Mouse (Mus musculus) embryonic stem cell, embryonic (primary cell): ENCODE results near the gene Poll.

Experiments used
- CTCF ChIA-PET, 4 experiments: fragments of 300-600 bp in 2 of 4; fragments of 350-600 bp in 2 of 4; sonication (Branson Sonifier 250); formaldehyde crosslinking; loops; one replicate each; lab custom pipeline; 2022; ENCODE audit warnings: inconsistent platforms in 2 of 4; lab: Charles Lee
- POLR2A ChIA-PET, 4 experiments: fragments of 300-600 bp in 2 of 4; fragments of 350-600 bp in 2 of 4; sonication (Branson Sonifier 250); formaldehyde crosslinking; loops; one replicate each; lab custom pipeline; 2022; ENCODE audit warnings: antibody characterized with exemption in 4 of 4, inconsistent platforms in 1 of 4; lab: Charles Lee

Poll gene

GRCm38 (mm10) chr19:45554136-45554535 is 6.2 kb downstream of the Poll start:
- POLR2A ChIA-PET = interaction anchor here in 3 of 4 experiments (0.6 to 2.7 kb wide), 6 partner anchors 9 to 330 kb away, joined by 3 to 6 read pairs (median 3); no protein-coding TSS in a partner anchor
- CTCF ChIA-PET = interaction anchor here in 2 of 4 experiments (0.9 to 1.5 kb wide), 3 partner anchors 9 to 167 kb away, joined by 3 to 8 read pairs (median 3); no protein-coding TSS in a partner anchor

GRCm38 (mm10) chr19:45552187-45552586 is 8.1 kb downstream of the Poll start:
- ChIA-PET CTCF (interaction anchor here in 3 of 4 experiments (0.5 to 1.4 kb wide), 7 partner anchors 19 to 752 kb away, joined by 3 to 10 read pairs (median 3); no protein-coding TSS in a partner anchor), POLR2A (interaction anchor here in 2 of 4 experiments (1.1 to 1.4 kb wide), 4 partner anchors 8 to 336 kb away, joined by 3 read pairs; partner anchors contain the start of genes Gm17018 (in 1 of the 2) and Poll (in 1 of the 2))

- POLR2A ChIA-PET = interaction anchor here in 3 of 4 experiments (0.8 to 1.9 kb wide), 8 partner anchors 9 to 93 kb away, joined by 3 to 7 read pairs (median 4); partner anchors contain the start of genes Gm17018 (in 2 of the 3) and Poll (in 2 of the 3)
- CTCF ChIA-PET = interaction anchor here (0.5 to 2.6 kb wide), 8 partner anchors 22 to 333 kb away, joined by 3 to 16 read pairs (median 4); no protein-coding TSS in a partner anchor
These were observed 10.4 kb downstream of the Poll start for GRCm38 (mm10) chr19:45549948-45550347.

GRCm38 (mm10) chr19:45549128-45549915 is 11.0 kb downstream of the Poll start:
- ChIA-PET POLR2A (interaction anchor here (0.6 to 1.9 kb wide), 12 partner anchors 10 to 307 kb away, joined by 3 to 7 read pairs (median 4); partner anchors contain the start of genes Gm17018 (in 2 of the 4) and Poll (in 2 of the 4)), CTCF (interaction anchor here (0.5 to 2.6 kb wide), 11 partner anchors 25 to 333 kb away, joined by 3 to 16 read pairs (median 4); no protein-coding TSS in a partner anchor)

- POLR2A ChIA-PET = interaction anchor here in 2 of 4 experiments (0.7 to 1.9 kb wide), 3 partner anchors 11 to 251 kb away, joined by 3 to 7 read pairs (median 4); partner anchors contain the start of genes Gm17018 (in 1 of the 2) and Poll (in 1 of the 2)
These were observed 12.1 kb downstream of the Poll start for GRCm38 (mm10) chr19:45548196-45548595.

GRCm38 (mm10) chr19:45544925-45545321 is 15.4 kb downstream of the Poll start:
- CTCF ChIA-PET = interaction anchor here (0.5 to 4.5 kb wide), 72 partner anchors 9 to 696 kb away, joined by 3 to 49 read pairs (median 4); partner anchors contain the start of genes Gm17018 (in 2 of the 4), Poll (in 2 of the 4) and Lbx1 (in 1 of the 4)
- POLR2A ChIA-PET = interaction anchor here in 3 of 4 experiments (0.5 to 2.6 kb wide), 17 partner anchors 10 to 539 kb away, joined by 3 to 7 read pairs (median 3); partner anchors contain the start of genes Gm17018 (in 2 of the 3), Poll (in 2 of the 3), Mrpl43 (in 1 of the 3) and Twnk (in 1 of the 3)

More at GRCm38 (mm10) chr19:45548196-45548595, 12.1 kb downstream of the Poll start:
- CTCF ChIA-PET = interaction anchor here in 2 of 4 experiments (1.3 to 4.5 kb wide), 5 partner anchors 26 to 332 kb away, joined by 3 to 49 read pairs (median 6); no protein-coding TSS in a partner anchor

GRCm38 (mm10) chr19:45544152-45544924 is 16.0 kb downstream of the Poll start:
- POLR2A ChIA-PET = interaction anchor here in 3 of 4 experiments (0.6 to 1.7 kb wide), 15 partner anchors 10 to 538 kb away, joined by 3 to 7 read pairs (median 3); partner anchors contain the start of genes Gm17018 (in 2 of the 3), Poll (in 2 of the 3), Mrpl43 (in 1 of the 3) and Twnk (in 1 of the 3)

GRCm38 (mm10) chr19:45542061-45542460 is 18.3 kb downstream of the Poll start:
- CTCF ChIA-PET = interaction anchor here in 3 of 4 experiments (0.8 to 1.5 kb wide), 8 partner anchors 32 to 511 kb away, joined by 3 to 6 read pairs (median 4); no protein-coding TSS in a partner anchor
- POLR2A ChIA-PET = interaction anchor here in 2 of 4 experiments (0.6 to 1.4 kb wide), 6 partner anchors 8 to 255 kb away, joined by 3 to 4 read pairs (median 3); no protein-coding TSS in a partner anchor

More at GRCm38 (mm10) chr19:45544152-45544924, 16.0 kb downstream of the Poll start:
- CTCF ChIA-PET = interaction anchor here (0.5 to 4.5 kb wide), 60 partner anchors 9 to 697 kb away, joined by 3 to 49 read pairs (median 4); partner anchors contain the start of genes Gm17018 (in 2 of the 4), Poll (in 2 of the 4) and Lbx1 (in 1 of the 4)

GRCm38 (mm10) chr19:45541409-45542041 is 18.8 kb downstream of the Poll start:
- ChIA-PET CTCF (interaction anchor here (0.6 to 1.5 kb wide), 7 partner anchors 12 to 321 kb away, joined by 3 to 6 read pairs (median 4); no protein-coding TSS in a partner anchor), POLR2A (interaction anchor here in 2 of 4 experiments (0.6 to 1.4 kb wide), 8 partner anchors 9 to 255 kb away, joined by 3 to 4 read pairs (median 3); no protein-coding TSS in a partner anchor)

GRCm38 (mm10) chr19:45540657-45541408 is 19.5 kb downstream of the Poll start:
- CTCF ChIA-PET = interaction anchor here in 3 of 4 experiments (0.6 to 1.5 kb wide), 5 partner anchors 11 to 320 kb away, joined by 3 to 6 read pairs (median 4); no protein-coding TSS in a partner anchor
- POLR2A ChIA-PET = interaction anchor here in 1 of 4 experiments (0.8 to 1.4 kb wide), 3 partner anchors 10 to 117 kb away, joined by 3 to 4 read pairs (median 3); no protein-coding TSS in a partner anchor

- CTCF ChIA-PET = interaction anchor here (0.5 to 2.4 kb wide), 18 partner anchors 9 to 321 kb away, joined by 3 to 14 read pairs (median 4); no protein-coding TSS in a partner anchor
- POLR2A ChIA-PET = interaction anchor here in 3 of 4 experiments (1.0 to 1.8 kb wide), 6 partner anchors 12 to 210 kb away, joined by 3 to 5 read pairs (median 4); no protein-coding TSS in a partner anchor
These were observed 22.8 kb downstream of the Poll start for GRCm38 (mm10) chr19:45537505-45537904.

GRCm38 (mm10) chr19:45535929-45536328 is 24.4 kb downstream of the Poll start:
- CTCF ChIA-PET = interaction anchor here in 1 of 4 experiments (1.2 kb wide), 1 partner anchor 38 kb away, joined by 3 read pairs; no protein-coding TSS in a partner anchor
- POLR2A ChIA-PET = interaction anchor here in 2 of 4 experiments (0.6 to 1.7 kb wide), 3 partner anchors 147 to 210 kb away, joined by 3 read pairs; no protein-coding TSS in a partner anchor

GRCm38 (mm10) chr19:45535214-45535735 is 25.1 kb downstream of the Poll start:
- CTCF ChIA-PET = interaction anchor here (0.7 to 1.5 kb wide), 5 partner anchors 12 to 769 kb away, joined by 3 to 4 read pairs (median 3); partner anchors contain the start of gene Nfkb2 (in 1 of the 4)
- POLR2A ChIA-PET = interaction anchor here in 2 of 4 experiments (0.8 to 1.7 kb wide), 5 partner anchors 9 to 197 kb away, joined by 3 to 5 read pairs (median 3); no protein-coding TSS in a partner anchor

- CTCF ChIA-PET = interaction anchor here in 1 of 4 experiments (1.4 kb wide), 1 partner anchor 40 kb away, joined by 3 read pairs; no protein-coding TSS in a partner anchor
- POLR2A ChIA-PET = interaction anchor here in 1 of 4 experiments (0.6 to 1.0 kb wide), 4 partner anchors 15 to 1813 kb away, joined by 3 to 4 read pairs (median 4); partner anchors contain the start of genes Gm17018 and Poll
These were observed 26.7 kb downstream of the Poll start for GRCm38 (mm10) chr19:45533617-45534016.
